Mouse (Mus musculus) common myeloid progenitor, adult 5-6 weeks (primary cell): ENCODE measurements around the gene Olfr119. TPM values are rescaled to one million over a fixed set of nuclear protein-coding genes. Genes with fewer than 3 reads are reported as not detected.
"Not testable (repeated sequence)": the region's sequence is repeated elsewhere in the genome, so short reads cannot be mapped to it uniquely, and the experiment has no call there.

Experiments used
- ATAC-seq: replicated peaks from 2 replicates; pipeline ENCODE4 v1.8.0; 2016; ENCODE audit warnings: low read depth, mild to moderate bottlenecking, moderate TSS enrichment, inconsistent platforms; ENCODE audit not compliant: poor library complexity, severe bottlenecking
- total RNA-seq: library from RNA; stranded (forward); fragments of 200-1000, 187-1606 nt; gene quantifications from 2 replicates; pipeline ENCODE4 v1.2.3, GENCODE M21; 2017

Gene Olfr119
- total RNA-seq: not detected in 2 replicates

DNA sequence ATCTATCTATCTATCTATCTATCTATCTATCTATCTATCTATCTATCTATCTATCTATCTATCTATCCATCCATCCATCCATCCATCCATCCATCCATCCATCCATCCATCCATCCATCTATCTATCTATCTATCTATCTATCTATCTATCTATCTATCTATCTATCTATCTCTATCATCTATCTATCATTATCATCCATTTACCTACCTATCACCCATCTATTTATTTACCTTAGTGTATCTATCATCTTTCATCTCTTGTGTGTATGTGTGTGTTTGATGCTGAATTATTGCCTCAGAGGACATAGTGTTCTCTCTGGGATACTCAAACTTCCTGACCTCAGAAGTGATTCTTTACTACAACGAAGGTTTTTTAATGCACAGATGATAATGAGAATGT lies at the start of gene Olfr119:
TSS of gene Olfr119 (plus strand) at position 301 of the 400 bp plus-strand sequence.
- ATAC-seq: not testable (repeated sequence)

DNA sequence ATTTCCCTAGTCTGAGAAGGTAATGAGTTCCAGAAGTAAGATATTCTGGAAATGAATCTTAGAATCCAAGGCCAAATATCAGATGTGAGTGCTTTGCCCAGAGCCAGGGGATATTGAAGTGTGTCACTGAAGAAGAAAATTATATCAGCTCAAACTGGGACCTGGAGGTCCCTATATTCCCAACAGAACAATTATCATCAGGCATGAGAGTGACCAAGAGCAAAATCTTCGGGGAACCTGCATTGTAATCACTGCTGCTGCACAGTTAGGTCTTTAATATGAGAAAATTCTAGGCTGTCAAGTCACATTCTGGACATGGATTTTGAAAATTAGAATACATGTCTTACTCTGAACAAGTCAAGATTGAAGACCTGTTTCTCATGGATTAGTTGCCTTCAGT lies 32.7 kb upstream of the Olfr119 start, which contains the start of gene Olfr117:
TSS of gene Olfr117 (minus strand) at position 101 of the 400 bp plus-strand sequence.
- no peak for ATAC-seq

- no peak for ATAC-seq
These were observed 29.7 kb upstream of the Olfr119 start, which contains the start of gene Olfr118 for GRCm38 (mm10) chr17:37666688-37667087. Olfr118 (plus strand) TSS chr17:37666988.

- ATAC-seq: no peak
These were observed 25.1 kb downstream of the Olfr119 start, which contains the start of gene Olfr120 for GRCm38 (mm10) chr17:37721508-37721907. Olfr120 (plus strand) TSS chr17:37721808.

GRCm38 (mm10) chr17:37738070-37738469 lies 41.7 kb downstream of the Olfr119 start:
- no peak for ATAC-seq

Other genes starting within 250 kb of the Olfr119 start
- not detected in 2 replicates for gene Olfr109, start 237.6 kb upstream of the Olfr119 start, total RNA-seq
- not detected in 2 replicates for gene H2-M2, start 213.0 kb upstream of the Olfr119 start, total RNA-seq
- gene Olfr110, start 204.1 kb upstream of the Olfr119 start, total RNA-seq: not detected in 2 replicates
- not detected in 2 replicates for gene Olfr111, start 188.5 kb upstream of the Olfr119 start, total RNA-seq
- not detected in 2 replicates for gene Olfr112, start 127.1 kb upstream of the Olfr119 start, total RNA-seq
- gene Olfr113, start 118.9 kb upstream of the Olfr119 start, total RNA-seq: not detected in 2 replicates
- gene Olfr114, start 103.8 kb upstream of the Olfr119 start, total RNA-seq: not detected in 2 replicates
- gene Olfr115, start 69.5 kb upstream of the Olfr119 start, total RNA-seq: not detected in 2 replicates
- gene Olfr116, start 69.4 kb upstream of the Olfr119 start, total RNA-seq: not detected in 2 replicates
- not detected in 2 replicates for gene Olfr117, start 32.8 kb upstream of the Olfr119 start, total RNA-seq
- not detected in 2 replicates for gene Olfr118, start 29.6 kb upstream of the Olfr119 start, total RNA-seq
- not detected in 2 replicates for gene Olfr120, start 25.2 kb downstream of the Olfr119 start, total RNA-seq
- not detected in 2 replicates for gene Olfr121, start 52.3 kb downstream of the Olfr119 start, total RNA-seq
- not detected in 2 replicates for gene Olfr122, start 72.0 kb downstream of the Olfr119 start, total RNA-seq
- gene Olfr123, start 97.0 kb downstream of the Olfr119 start, total RNA-seq: not detected in 2 replicates
- not detected in 2 replicates for gene Olfr124, start 103.3 kb downstream of the Olfr119 start, total RNA-seq
- gene Olfr125, start 136.4 kb downstream of the Olfr119 start, total RNA-seq: not detected in 2 replicates
- not detected in 2 replicates for gene Olfr126, start 150.9 kb downstream of the Olfr119 start, total RNA-seq
- gene Olfr127, start 203.9 kb downstream of the Olfr119 start, total RNA-seq: not detected in 2 replicates
- not detected in 2 replicates for gene Olfr128, start 224.0 kb downstream of the Olfr119 start, total RNA-seq